In the genomic region with DNA sequence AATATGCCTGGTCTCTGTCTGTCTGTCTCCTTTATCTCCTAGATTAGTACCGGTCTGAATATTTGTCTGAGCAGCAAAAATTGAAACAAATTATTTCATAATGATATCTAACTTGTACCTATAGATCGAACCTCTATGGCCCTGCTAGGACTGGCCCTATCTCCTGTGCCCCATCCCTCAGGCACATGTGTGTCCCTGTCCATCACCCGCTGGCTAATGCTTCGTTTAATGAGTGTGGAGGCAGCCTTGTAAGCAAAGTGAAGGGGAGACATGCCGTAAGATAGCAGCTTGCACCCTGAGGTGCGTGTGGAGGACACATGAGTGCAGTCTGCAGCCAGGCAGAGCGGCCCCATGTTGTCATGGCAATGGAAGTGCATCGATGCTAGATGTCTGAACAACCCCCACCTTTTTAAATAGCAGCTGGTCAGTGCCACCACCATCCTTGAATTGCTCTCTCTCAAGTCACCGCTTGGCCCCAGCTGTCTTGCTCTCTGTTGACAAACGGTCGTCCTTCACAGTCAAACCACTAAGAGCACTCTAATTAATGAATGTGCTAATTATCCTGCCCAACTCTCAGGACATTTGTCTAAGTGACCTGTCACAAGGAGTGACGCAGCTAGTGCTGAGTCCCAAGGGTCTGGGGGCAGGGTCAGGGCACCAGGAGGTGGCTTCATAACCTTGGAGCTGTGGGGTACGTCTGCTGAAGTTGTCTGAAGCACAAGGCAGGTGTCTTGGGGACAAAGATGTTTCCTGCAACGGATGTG, we compare ENCODE assay signal across 11 mouse cellular contexts. TPM values are rescaled to one million over a fixed set of nuclear protein-coding genes. Genes with fewer than 3 reads are reported as not detected.
A peak's percentile ranks its signal among the peaks of the same experiment; 100 is the strongest.
DNase-seq lines count a peak whose midpoint lies in the region; ATAC-seq lines count a peak whose summit lies in the region.
"Had no signal": no experiment of that assay in that cellular context is flagged by ENCODE, and none has a peak within 500 bp of the region (broad histone marks: within the 10 kb centered on the region; RNA-seq: fewer than 3 reads in every experiment).

No protein-coding gene starts in this region.

- peak; percentile 58; the same call in 1 of the 2 replicates for ATAC-seq in forebrain, embryonic 15.5 days (replicated peaks)
- ATAC-seq in midbrain, embryonic 11.5 days (ENCODE audit: low FRiP score): peak; percentile 66
- ATAC-seq in granulocyte monocyte progenitor cell, adult 5-6 weeks (replicated peaks; ENCODE audit: poor library complexity, severe bottlenecking): no peak

- H3K4me3 ChIP-seq in forebrain, embryonic 15.5 days: no peak overlapping the region
- no peak overlapping the region for H3K4me3 ChIP-seq in midbrain, embryonic 11.5 days (ENCODE audit: low read depth, low read length)

- H3K27me3 ChIP-seq in forebrain, embryonic 15.5 days: no peaks in the 10 kb centered on the region
- no peaks in the 10 kb centered on the region for H3K27me3 ChIP-seq in midbrain, embryonic 11.5 days (ENCODE audit: control insufficient read depth, insufficient read depth, low read length)

- H3K4me1 ChIP-seq in forebrain, embryonic 15.5 days: 0 out of 2 replicates have a peak, but pooled peaks cover 3% of the 10 kb centered on the region
- H3K4me1 ChIP-seq in midbrain, embryonic 11.5 days (ENCODE audit: control insufficient read depth, insufficient read depth, low read length): peaks cover 6% of the 10 kb centered on the region; the same call in 1 of the 2 replicates

- WGBS in forebrain, embryonic 15.5 days: 57% methylated on average over 14 of the region's 14 CpGs
- 67% methylated on average over 14 of the region's 14 CpGs for WGBS in midbrain, embryonic 11.5 days

- no peak overlapping the region for H3K4me2 ChIP-seq in forebrain, embryonic 15.5 days (replicated peaks)
- no peak overlapping the region for H3K4me2 ChIP-seq in midbrain, embryonic 11.5 days

- H3K9me3 ChIP-seq in forebrain, embryonic 15.5 days: no peaks in the 10 kb centered on the region
- H3K9me3 ChIP-seq in midbrain, embryonic 11.5 days (ENCODE audit: control insufficient read depth, low read length): no peaks in the 10 kb centered on the region

- H3K36me3 ChIP-seq in forebrain, embryonic 15.5 days: no peaks in the 10 kb centered on the region
- no peaks in the 10 kb centered on the region for H3K36me3 ChIP-seq in midbrain, embryonic 11.5 days (ENCODE audit: control insufficient read depth, insufficient read depth, low read length)

- intact Hi-C loops in left cerebral cortex, postnatal 14 days (cut with DNase I): no loop called here

- DNase-seq in right cerebral cortex, postnatal 14 days: peak; percentile 32
- DNase-seq in right cerebral cortex, adult 2 months (ENCODE audit: low spot score in 2 of 2): no peak
- DNase-seq in midbrain, embryonic 11.5 days (ENCODE audit: low spot score, missing footprints): no peak
- peak; percentile 42 for DNase-seq in thymus, postnatal 4 days
- no peak for DNase-seq in left cerebral cortex, postnatal 14 days (ENCODE audit: low spot score in 2 of 2)
- DNase-seq: heart, adult 11 months; layer of hippocampus, postnatal 36 days; right cerebral cortex, postnatal 25 days had no signal

- no peak overlapping the region for H3K27ac ChIP-seq in forebrain, embryonic 15.5 days (replicated peaks)
- H3K27ac ChIP-seq in midbrain, embryonic 11.5 days (ENCODE audit: low read depth, low read length): peak overlapping the region; percentile 25; the same call in 1 of the 2 replicates
- H3K27ac ChIP-seq: stomach, postnatal 0 days had no signal

- no peak overlapping the region for H3K9ac ChIP-seq in forebrain, embryonic 15.5 days (replicated peaks)
- no peak overlapping the region; the same call in 1 of the 2 replicates for H3K9ac ChIP-seq in midbrain, embryonic 11.5 days (ENCODE audit: low read length)

RNA-seq across cellular contexts. Expression of a gene that starts 6.9 kb away (rescaled TPM):
- 8.3 and 8.8 TPM in 2 replicates for polyA plus RNA-seq in forebrain, embryonic 15.5 days (2015; fragmentation: Nextera tagmentation; extraction: Ambion mirVana)
- 6.3 and 9.3 TPM in 2 replicates for polyA plus RNA-seq in midbrain, embryonic 11.5 days (2014; fragmentation: Nextera tagmentation; extraction: Ambion mirVana)
- 10 to 100 TPM in 1 of 2 experiments, 1 to 10 TPM in 1; 8.1 to 11.7 TPM for total RNA-seq in left cerebral cortex, postnatal 14 days (2021)
- total RNA-seq in granulocyte monocyte progenitor cell, adult 5-6 weeks (2014; fragmentation: Nextera tagmentation): 387 and 445 TPM in 2 replicates
- 356 and 457 TPM in 2 replicates for total RNA-seq in granulocyte monocyte progenitor cell, adult 5-6 weeks (2017)

Comparison
In these comparisons a context has a peak if more than half of its experiments do, and no peak if none do; other contexts are left out.
1. DNase-seq: peak in right cerebral cortex, postnatal 14 days (single experiment) and thymus, postnatal 4 days (single experiment); none in right cerebral cortex, adult 2 months (0 of 2), midbrain, embryonic 11.5 days (single experiment) and left cerebral cortex, postnatal 14 days (0 of 2).
2. RNA of a gene that starts 6.9 kb away (total RNA-seq): 356 to 457 TPM in granulocyte monocyte progenitor cell, adult 5-6 weeks; 8.1 to 11.7 TPM in left cerebral cortex, postnatal 14 days; every median in the first group is over 10 times any median in the second.